Mouse (Mus musculus): ENCODE measurements at regions not wholly inside any gene's neighbourhood (a gene's known extent, or its start where the extent isn't known, plus 50 kb on each side); places are given as distances from the start of the nearest gene placed in this dataset.

- DNase-seq (ENCODE audit: low spot score in 2 of 2), result no peak
Observed at GRCm38 (mm10) chr12:110183473-110183872, 95.4 kb upstream of the Dio3 start.

DNA sequence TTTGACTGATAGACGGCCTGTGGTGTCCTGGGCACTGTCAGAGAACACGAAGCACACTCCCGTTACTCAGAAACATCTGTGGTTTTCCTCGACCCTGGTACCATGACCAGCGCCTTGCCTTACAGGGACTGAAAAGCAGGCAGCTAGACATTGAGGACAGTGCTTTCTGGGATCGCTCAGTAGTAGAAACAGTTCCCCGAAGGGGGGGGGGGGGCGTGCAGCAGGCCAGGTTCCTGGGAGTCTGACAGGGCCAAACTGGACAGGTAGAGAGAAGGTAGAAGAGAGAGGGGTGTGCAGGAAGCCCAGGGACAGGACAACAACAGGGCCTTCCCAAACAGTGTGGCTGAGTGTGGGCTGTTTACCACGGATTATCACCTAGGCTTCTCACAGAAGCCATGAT lies 93.5 kb upstream of the Dio3 start:
- no peak for DNase-seq (ENCODE audit: low spot score in 2 of 2)

DNA sequence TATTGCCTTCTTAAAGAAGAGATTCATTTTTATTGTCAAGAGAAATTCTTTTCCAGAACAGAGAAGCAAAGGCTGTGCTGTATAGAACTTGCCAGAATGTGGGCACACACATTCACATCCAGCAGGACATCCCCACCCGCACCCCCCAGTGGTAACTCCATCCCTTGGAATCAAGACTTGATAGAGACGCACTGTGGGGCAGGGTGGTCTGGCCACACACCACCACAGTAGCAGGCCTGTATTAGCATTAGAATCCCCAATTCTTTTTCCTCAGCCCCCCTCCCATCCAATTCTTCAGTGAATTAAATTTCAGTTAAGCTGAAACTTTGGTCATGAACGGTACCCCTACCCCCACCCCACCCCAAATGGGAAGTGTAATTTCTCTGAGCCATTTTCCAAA lies 92.5 kb upstream of the Dio3 start:
- no peak for DNase-seq (ENCODE audit: low spot score in 2 of 2)

DNA sequence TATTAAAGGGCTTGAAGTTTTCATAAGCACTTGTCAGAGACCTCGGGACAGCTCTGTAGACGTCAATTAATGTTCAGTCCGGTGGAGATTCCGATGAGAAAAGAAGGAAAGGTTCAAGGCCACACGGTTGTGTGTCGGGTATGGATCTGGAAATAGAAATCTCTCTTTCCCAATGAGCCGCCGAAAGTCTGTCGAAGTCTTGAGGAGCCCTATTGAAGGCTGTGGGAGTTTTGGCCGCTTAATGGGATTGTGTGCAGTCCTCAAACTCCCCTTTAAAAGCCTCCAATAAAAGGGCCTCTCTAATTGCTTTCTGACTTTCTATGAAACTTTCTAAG lies 92.0 kb upstream of the Dio3 start:
- DNase-seq (ENCODE audit: low spot score in 2 of 2), result no peak

DNA sequence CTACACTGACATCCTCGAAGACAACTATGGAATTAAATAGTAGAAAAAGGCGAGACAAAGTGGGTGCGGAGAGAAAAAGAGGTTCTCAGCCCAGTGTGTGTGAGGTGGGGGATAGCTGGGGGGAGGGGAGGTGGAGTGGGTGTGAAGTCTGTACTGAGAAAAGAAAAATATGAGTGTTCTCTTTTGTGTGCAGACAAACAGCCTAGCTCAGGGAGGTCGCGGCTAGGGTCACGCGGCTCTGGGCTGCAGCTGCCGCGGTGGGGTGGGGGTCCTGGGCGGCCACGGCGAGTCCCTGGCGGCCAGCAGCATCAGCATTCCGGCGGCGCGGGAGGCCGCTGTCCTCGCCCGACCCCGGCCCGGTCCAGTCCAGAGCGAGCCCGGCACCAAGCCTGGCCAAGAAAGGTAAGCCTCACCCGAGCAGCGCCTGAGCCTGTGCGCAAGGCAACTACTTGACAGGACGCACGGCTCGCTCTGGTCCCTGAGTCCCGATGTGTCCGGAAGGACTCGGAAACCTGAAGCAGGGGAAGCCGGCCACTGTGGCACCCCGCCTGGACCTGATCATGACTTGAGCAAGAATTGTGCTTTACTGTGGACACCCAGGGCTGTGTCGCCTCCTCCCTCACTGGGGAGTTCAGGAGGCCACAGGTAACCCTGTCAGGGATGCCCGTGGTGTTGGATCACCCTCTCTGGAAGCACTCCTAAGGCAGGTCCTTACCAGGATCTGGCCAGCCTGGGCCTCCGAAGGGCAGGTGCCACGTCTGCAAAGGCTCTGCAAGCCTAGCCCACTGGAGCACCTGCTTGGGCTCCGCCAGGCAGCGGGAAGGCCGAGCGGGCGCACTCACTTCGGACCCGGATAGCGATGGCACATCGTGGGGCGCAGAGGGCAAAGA lies 91.4 kb upstream of the Dio3 start:
- no peak for DNase-seq (ENCODE audit: low spot score in 2 of 2)

DNA sequence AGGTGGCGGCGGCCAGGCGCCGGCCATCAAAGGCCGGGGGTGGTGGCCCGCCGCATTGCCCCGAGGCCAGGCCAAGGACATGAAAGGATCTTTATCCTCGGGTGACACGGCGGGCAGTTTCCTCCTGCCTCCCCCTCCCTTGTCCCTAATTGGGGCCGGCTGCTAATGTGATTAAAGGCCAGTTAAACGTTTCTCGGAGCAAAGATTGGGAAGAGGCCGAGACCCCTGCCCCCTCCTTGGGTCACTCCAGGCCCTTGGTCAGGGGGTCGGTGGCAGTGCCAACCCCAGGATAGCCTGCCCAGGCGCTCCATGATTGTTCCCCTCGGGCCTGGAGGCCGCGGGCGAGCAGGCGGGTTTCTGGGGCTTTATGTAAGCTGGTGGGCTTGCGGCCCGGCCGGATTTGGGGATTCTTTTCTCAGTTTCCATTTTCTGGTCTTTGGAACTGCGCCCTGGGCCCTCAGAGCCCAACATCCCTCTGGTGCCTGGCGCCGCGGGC lies 90.7 kb upstream of the Dio3 start:
- no peak for DNase-seq (ENCODE audit: low spot score in 2 of 2)

- no peak for DNase-seq (ENCODE audit: low spot score in 2 of 2)
Observed at GRCm38 (mm10) chr12:110188641-110189328, 90.1 kb upstream of the Dio3 start.

DNA sequence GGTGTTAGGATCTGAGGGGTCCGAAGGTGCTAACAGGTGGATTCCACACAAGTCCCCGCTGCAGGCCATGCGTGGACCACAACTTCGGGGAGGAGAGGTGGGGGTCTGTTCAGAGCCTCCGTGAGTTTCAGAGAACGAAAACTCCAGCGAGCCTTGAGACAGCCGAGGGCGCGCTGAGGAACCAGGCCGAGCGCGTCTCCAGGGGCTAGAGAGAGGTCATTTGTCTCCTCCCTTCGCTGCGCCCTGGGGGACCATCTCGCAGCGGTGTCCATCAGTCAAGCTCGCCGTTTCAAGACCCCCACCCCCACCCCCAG lies 89.6 kb upstream of the Dio3 start:
- no peak for DNase-seq (ENCODE audit: low spot score in 2 of 2)

- no peak for DNase-seq (ENCODE audit: low spot score in 2 of 2)
Observed at GRCm38 (mm10) chr12:110192186-110192585, 86.7 kb upstream of the Dio3 start.

GRCm38 (mm10) chr12:110197366-110197765 lies 81.5 kb upstream of the Dio3 start:
- no peak for DNase-seq (ENCODE audit: low spot score in 2 of 2)

DNA sequence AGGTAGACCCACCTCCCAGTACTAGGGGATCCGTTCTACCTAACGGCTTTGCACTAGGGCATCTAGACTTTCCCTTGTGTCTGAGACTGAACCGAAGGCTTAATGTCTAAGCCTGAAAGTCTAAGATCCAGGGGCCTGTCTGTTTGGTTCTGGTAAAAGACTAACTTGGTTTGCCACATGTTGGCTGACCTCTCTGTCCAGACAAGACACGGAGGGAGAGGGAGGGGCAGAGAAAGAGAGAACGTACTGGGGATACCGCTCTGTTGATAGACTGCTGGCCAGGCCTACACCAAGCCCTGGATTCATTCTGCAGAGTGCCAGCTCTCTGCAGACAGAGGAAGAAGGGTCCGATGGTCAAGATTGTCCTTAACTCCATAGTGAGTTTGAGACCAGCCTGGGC lies 78.4 kb upstream of the Dio3 start:
- DNase-seq (ENCODE audit: low spot score in 2 of 2), result no peak

- no peak for DNase-seq (ENCODE audit: low spot score in 2 of 2)
Observed at GRCm38 (mm10) chr12:110200887-110201286, 78.0 kb upstream of the Dio3 start.

GRCm38 (mm10) chr12:110203271-110204014 lies 75.4 kb upstream of the Dio3 start:
- DNase-seq (ENCODE audit: low spot score in 2 of 2), result no peak

- DNase-seq (ENCODE audit: low spot score in 2 of 2), result no peak
Observed at GRCm38 (mm10) chr12:110204246-110204989, 74.5 kb upstream of the Dio3 start.

DNA sequence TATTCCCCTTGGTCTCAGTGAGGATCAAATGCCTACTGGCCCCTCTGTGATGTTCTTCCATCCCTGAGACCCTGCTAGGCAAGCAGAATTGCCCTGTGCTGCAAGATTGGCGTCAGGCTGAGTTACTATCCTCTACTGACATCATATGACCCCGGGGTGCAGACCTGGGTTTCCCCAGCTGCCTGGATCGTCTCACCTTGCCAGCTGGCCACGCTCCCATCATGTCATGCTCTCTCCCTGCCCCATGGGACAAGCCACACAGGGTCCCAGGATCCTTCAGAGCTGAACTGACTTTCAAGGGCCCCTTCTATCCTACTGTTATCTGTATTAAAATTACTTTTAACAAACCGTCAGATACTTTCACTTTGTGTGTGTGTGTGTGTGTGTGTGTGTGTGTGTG lies 72.6 kb upstream of the Dio3 start:
- no peak for DNase-seq (ENCODE audit: low spot score in 2 of 2)

DNA sequence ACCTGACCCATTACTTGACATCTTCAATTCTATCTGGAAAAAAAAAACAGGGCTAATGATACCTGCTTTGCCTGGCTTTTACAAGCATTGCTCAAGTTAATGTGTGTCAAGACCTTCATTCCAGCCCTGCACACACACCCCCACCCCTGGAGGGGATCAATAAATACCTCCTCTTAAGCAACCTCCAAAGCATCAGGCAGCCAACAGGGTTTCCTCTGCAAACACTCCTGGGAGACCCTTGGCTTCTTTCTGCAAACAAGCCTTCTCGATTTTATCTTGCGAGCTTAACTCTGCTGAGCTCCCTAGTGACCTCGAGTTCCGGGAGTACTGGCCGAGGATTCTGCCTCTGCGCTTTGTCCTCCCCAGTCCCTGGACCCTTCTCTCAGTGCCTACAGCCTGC lies 72.1 kb upstream of the Dio3 start:
- DNase-seq (ENCODE audit: low spot score in 2 of 2), result no peak

DNA sequence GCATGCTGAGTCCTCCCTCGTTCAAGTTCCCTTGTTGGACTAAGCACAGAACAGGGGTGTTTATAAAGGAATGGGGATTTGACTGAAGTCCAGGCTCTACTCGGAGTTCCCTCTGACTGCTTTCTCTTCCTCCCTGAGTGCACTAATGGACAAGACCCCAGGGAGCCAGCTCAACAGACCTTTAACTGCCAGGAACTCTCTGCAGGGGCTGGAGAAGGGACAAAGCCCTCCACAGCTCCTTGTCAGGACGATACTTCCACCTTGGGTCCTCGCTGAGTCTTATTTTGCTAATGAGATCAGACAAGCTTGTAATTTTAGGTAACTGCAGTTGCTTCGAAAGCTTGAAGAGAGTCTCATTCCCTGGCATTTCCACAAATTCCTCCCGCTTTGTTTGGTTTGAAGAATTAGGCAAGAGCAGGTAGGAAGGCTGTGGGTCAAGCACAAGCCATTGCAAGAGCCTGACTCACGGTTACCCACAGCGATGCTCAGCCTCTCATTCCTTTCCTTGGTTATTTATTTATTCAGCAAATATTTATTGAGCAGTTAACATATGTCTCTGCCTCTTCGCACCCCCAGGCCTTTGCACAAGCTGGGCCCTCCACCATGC lies 71.5 kb upstream of the Dio3 start:
- DNase-seq (ENCODE audit: low spot score in 2 of 2), result no peak

- DNase-seq (ENCODE audit: low spot score in 2 of 2), result no peak
Observed at GRCm38 (mm10) chr12:110212716-110213115, 66.2 kb upstream of the Dio3 start.

- DNase-seq (ENCODE audit: low spot score in 2 of 2), result no peak
Observed at GRCm38 (mm10) chr12:110214833-110215232, 64.0 kb upstream of the Dio3 start.

DNA sequence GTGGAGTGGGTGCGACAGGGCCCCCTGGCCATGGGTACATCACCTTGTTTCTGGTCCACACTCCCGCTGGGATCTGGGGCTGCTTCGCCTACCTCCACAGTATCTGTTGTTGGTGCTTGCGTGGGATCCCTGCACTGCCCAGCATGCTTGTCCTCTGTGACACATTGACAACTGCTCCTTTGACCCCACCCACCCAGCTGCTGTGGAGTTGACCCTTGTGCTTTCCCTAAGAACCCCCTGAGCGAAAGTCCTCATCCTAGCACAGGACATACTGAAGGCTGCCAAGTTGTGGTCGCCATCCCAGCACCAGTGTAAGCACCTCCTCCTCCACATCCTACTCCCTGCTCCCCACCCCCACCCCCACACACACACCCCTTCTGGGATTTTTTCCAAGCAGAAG lies 63.6 kb upstream of the Dio3 start:
- no peak for DNase-seq (ENCODE audit: low spot score in 2 of 2)

DNA sequence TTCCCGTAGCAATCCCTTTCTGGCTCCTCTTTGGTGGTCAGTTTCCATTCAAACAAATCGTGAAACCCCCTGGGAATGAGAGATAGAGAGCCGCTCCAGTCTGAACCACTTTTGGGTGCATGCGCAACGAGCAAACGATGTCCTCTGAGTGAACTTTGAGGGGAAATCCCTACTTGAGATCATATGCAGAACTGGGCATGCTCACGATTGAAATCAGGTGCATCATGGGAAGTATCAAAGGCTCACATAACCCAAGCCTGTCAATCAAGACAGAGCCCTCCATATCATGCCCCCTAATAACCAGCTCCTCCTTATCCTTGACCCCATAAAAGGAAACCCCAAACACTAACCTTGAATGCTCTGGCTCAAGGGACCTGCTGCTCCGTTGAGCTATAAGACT lies 59.1 kb upstream of the Dio3 start:
- DNase-seq (ENCODE audit: low spot score in 2 of 2), result no peak

- no peak for DNase-seq (ENCODE audit: low spot score in 2 of 2)
Observed at GRCm38 (mm10) chr12:110220516-110220915, 58.4 kb upstream of the Dio3 start.
